Mouse (Mus musculus) forebrain, postnatal 0 days (tissue): ENCODE measurements around the gene Gm21992. TPM values are rescaled to one million over a fixed set of nuclear protein-coding genes. Genes with fewer than 3 reads are reported as not detected.

Experiments
- ATAC-seq: fragments of 200-750 bp; cut with Nextera tagmentation; 2 replicates; pipeline ENCODE4 v1.8.0; 2017; ENCODE audit warnings: mild to moderate bottlenecking, moderate library complexity
- DNase-seq: peaks from one replicate; pipeline ENCODE4 v3.0.0-alpha.2; 2015
- H3K27ac ChIP-seq: fragments of 300-500 bp; sonication (generic); 2 replicates; pipeline ENCODE4 v1.5.1; 2014; ENCODE audit warnings: low read depth, mild to moderate bottlenecking, antibody characterized with exemption, low read length, moderate library complexity, mixed read lengths
- H3K27me3 ChIP-seq: fragments of 300-500 bp; sonication (generic); 2 replicates; pipeline ENCODE4 v1.6.1; 2014; ENCODE audit warnings: mild to moderate bottlenecking, low read length, mixed read lengths; ENCODE audit not compliant: insufficient read depth
- H3K36me3 ChIP-seq: fragments of 300-500 bp; sonication (generic); 2 replicates; pipeline ENCODE4 v1.6.1; 2014; ENCODE audit warnings: mild to moderate bottlenecking, moderate library complexity; ENCODE audit not compliant: insufficient read depth
- H3K4me1 ChIP-seq: fragments of 300-500 bp; sonication (generic); 2 replicates; pipeline ENCODE4 v1.6.1; 2014; ENCODE audit warnings: antibody characterized with exemption; ENCODE audit not compliant: insufficient read depth
- H3K4me2 ChIP-seq: fragments of 300-500 bp; sonication (generic); 2 replicates; pipeline ENCODE4 v1.6.1; 2014; ENCODE audit warnings: low read depth, mild to moderate bottlenecking, moderate library complexity
- H3K4me3 ChIP-seq: fragments of 300-500 bp; sonication (generic); 2 replicates; pipeline ENCODE4 v1.5.1; 2014; ENCODE audit warnings: low read depth, low read length, mixed read lengths
- H3K9ac ChIP-seq: fragments of 300-500 bp; sonication (generic); 2 replicates; pipeline ENCODE4 v1.6.1; 2014; ENCODE audit warnings: mild to moderate bottlenecking
- H3K9me3 ChIP-seq: fragments of 300-500 bp; sonication (generic); 2 replicates; pipeline ENCODE4 v1.6.1; 2016; ENCODE audit warnings: low read length
- CTCF ChIP-seq: sonication (generic); IDR thresholded peaks from 2 replicates; pipeline ENCODE4 v1.5.1; 2016; ENCODE audit warnings: antibody characterized with exemption, control low read depth, low read depth
- WGBS: fragments of 180-500 bp; shearing (Covaris S2); extraction: QIAGEN DNeasy Blood & Tissue Kit; methylation state at CpG from one replicate; pipeline ENCODE4 v1.1.7; 2014; 5-methylcytosine and 5-hydroxymethylcytosine counted together
- polyA plus RNA-seq: library from polyadenylated mRNA; unstranded; fragments of >200 nt; fragmentation: Nextera tagmentation; extraction: Ambion mirVana; gene quantifications from 2 replicates; pipeline ENCODE4 v1.2.1, GENCODE M21; 2015
- total RNA-seq: library from RNA; depleted of rRNA; stranded (reverse); fragments of >200 nt; gene quantifications from 2 replicates; pipeline ENCODE4 v1.2.3, GENCODE M21; 2014

Gene Gm21992
- total and polyA plus RNA-seq, 2 experiments from 2014 or later = 15.0 to 20.4 TPM

GRCm38 (mm10) chr19:4713886-4714285, 97.5 kb downstream of the Gm21992 start:
- Histone ChIP-seq H3K36me3 (peaks cover 5% of the 10 kb centered on the region; the same call in 1 of the 2 replicates), H3K9ac (0 out of 2 replicates have a peak overlapping the region, but pooled peaks have one; percentile 96), H3K9me3 (no peaks in the 10 kb centered on the region), H3K27ac (no peak overlapping the region), H3K27me3 (no peaks in the 10 kb centered on the region), H3K4me3 (0 out of 2 replicates have a peak overlapping the region, but pooled peaks have one; percentile 80), H3K4me1 (peaks cover 7% of the 10 kb centered on the region; the same call in 1 of the 2 replicates), H3K4me2 (peak overlapping the region; percentile 69)
- no peak for TF ChIP-seq CTCF
- DNase-seq (no peak), ATAC-seq (no peak)
- WGBS = 75% methylated on average over 3 of the region's 3 CpGs

- DNase-seq (peak; percentile 10), ATAC-seq (no peak)
- Histone ChIP-seq H3K4me2 (peak overlapping the region; percentile 69), H3K27me3 (no peaks in the 10 kb centered on the region), H3K9ac (peak overlapping the region; percentile 96), H3K4me1 (peaks cover 7% of the 10 kb centered on the region; the same call in 1 of the 2 replicates), H3K4me3 (peak overlapping the region; percentile 80), H3K9me3 (no peaks in the 10 kb centered on the region), H3K27ac (peak overlapping the region; percentile 97), H3K36me3 (no peaks in the 10 kb centered on the region)
- WGBS = 24% methylated on average over 13 of the region's 13 CpGs
- no peak for TF ChIP-seq CTCF
Observed at GRCm38 (mm10) chr19:4712781-4713526, 98.5 kb downstream of the Gm21992 start.

DNA sequence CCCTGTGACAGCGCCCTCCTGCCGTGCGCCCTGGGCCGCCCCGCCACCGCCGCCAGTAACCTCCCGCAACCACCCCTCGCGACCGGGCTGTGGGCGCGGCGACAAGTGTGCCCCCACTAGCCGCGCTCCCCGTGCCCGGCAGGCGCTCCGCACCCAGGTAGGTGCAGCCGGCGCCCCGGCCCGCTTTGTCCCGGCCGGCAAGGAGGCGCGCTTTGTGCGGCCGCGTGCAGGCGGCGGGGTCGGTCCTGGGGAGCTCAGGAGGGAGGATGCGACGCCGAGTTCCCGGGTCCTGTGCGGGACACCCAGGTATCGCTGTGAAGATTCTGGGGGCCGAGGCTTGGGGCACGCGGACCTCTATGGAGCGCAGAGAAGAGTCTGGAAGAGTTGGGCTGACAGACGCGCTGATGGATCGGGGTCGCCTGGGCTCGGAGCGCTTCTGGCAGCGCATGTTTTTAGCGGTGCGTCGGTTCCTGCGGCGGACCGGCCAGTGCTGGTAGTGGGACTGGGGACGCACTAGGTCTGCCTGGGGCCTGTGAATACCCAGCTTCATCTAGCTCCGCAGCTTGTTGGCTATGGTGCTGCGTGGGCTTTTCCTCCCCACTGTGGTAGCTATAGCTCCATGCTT, 99.1 kb downstream of the Gm21992 start:
- under 1% methylated on average over 51 of the region's 60 CpGs for WGBS
- H3K27ac ChIP-seq = peak overlapping the region; percentile 97
- H3K4me3 ChIP-seq = peak overlapping the region; percentile 80
- ATAC-seq = peak; percentile 40
- no peaks in the 10 kb centered on the region for H3K27me3 ChIP-seq
- DNase-seq = peak; percentile 56
- H3K36me3 ChIP-seq = no peaks in the 10 kb centered on the region
- H3K9me3 ChIP-seq = no peaks in the 10 kb centered on the region
- peaks cover 7% of the 10 kb centered on the region; the same call in 1 of the 2 replicates for H3K4me1 ChIP-seq
- peak overlapping the region; percentile 96 for H3K9ac ChIP-seq
- no peak for TF ChIP-seq CTCF
- H3K4me2 ChIP-seq = peak overlapping the region; percentile 69

GRCm38 (mm10) chr19:4711601-4712155, 99.7 kb downstream of the Gm21992 start:
- peak; percentile 47 for TF ChIP-seq CTCF
- WGBS = 5% methylated on average over 39 of the region's 65 CpGs
- peaks cover 7% of the 10 kb centered on the region; the same call in 1 of the 2 replicates for H3K4me1 ChIP-seq
- peak overlapping the region; percentile 96 for H3K9ac ChIP-seq
- no peaks in the 10 kb centered on the region for H3K27me3 ChIP-seq
- ATAC-seq = peak; percentile 75
- H3K36me3 ChIP-seq = no peaks in the 10 kb centered on the region
- H3K27ac ChIP-seq = peak overlapping the region; percentile 97
- no peaks in the 10 kb centered on the region for H3K9me3 ChIP-seq
- H3K4me2 ChIP-seq = peak overlapping the region; percentile 69
- peak; percentile 81 for DNase-seq
- H3K4me3 ChIP-seq = peak overlapping the region; percentile 80

- peaks cover 7% of the 10 kb centered on the region; the same call in 1 of the 2 replicates for H3K4me1 ChIP-seq
- no peaks in the 10 kb centered on the region for H3K9me3 ChIP-seq
- H3K36me3 ChIP-seq = no peaks in the 10 kb centered on the region
- H3K4me3 ChIP-seq = peak within 1 kb of the TSS; percentile 80
- H3K9ac ChIP-seq = peak within 1 kb of the TSS; percentile 96
- ATAC-seq (peak; percentile 73), DNase-seq (no peak)
- no peak for TF ChIP-seq CTCF
- peak within 1 kb of the TSS; percentile 97 for H3K27ac ChIP-seq
- no peaks in the 10 kb centered on the region for H3K27me3 ChIP-seq
- peak within 1 kb of the TSS; percentile 69 for H3K4me2 ChIP-seq
- WGBS = 8% methylated on average over 13 of the region's 13 CpGs
Observed at GRCm38 (mm10) chr19:4711098-4711600, 100.3 kb downstream of the Gm21992 start, which contains the start of gene Sptbn2. Gene Sptbn2, plus strand, starts transcription at chr19:4711167.

GRCm38 (mm10) chr19:4708765-4709164, 102.6 kb downstream of the Gm21992 start:
- 78% methylated on average over 10 of the region's 10 CpGs for WGBS
- DNase-seq (no peak), ATAC-seq (no peak)
- Histone ChIP-seq H3K4me1 (peaks cover 2% of the 10 kb centered on the region; the same call in 1 of the 2 replicates), H3K27ac (no peak overlapping the region), H3K4me2 (no peak overlapping the region), H3K9me3 (no peaks in the 10 kb centered on the region), H3K27me3 (no peaks in the 10 kb centered on the region), H3K4me3 (no peak overlapping the region), H3K9ac (no peak overlapping the region), H3K36me3 (no peaks in the 10 kb centered on the region)
- TF ChIP-seq CTCF = no peak
